Mouse (Mus musculus) bone marrow macrophage, adult 2 months (primary cell): ENCODE data around the gene Cavin4. TPM values are rescaled to one million over a fixed set of nuclear protein-coding genes. Genes with fewer than 3 reads are reported as not detected.
A peak's percentile ranks its signal among the peaks of the same experiment; 100 is the strongest.

Source experiments
- H3K27ac ChIP-seq: 2 replicates; pipeline ENCODE4 v1.5.1; 2012; ENCODE audit warnings: low read depth, low read length; ENCODE audit not compliant: insufficient read depth
- H3K4me1 ChIP-seq: 2 replicates; pipeline ENCODE4 v1.6.1; 2012; ENCODE audit warnings: low read length; ENCODE audit not compliant: control insufficient read depth, insufficient read depth
- H3K4me3 ChIP-seq: 2 replicates; pipeline ENCODE4 v1.5.1; 2012; ENCODE audit warnings: mild to moderate bottlenecking, low read length, moderate library complexity; ENCODE audit not compliant: insufficient read depth
- CTCF ChIP-seq: IDR thresholded peaks from 2 replicates; pipeline ENCODE4 v1.5.1; 2012; ENCODE audit warnings: low read depth, mild to moderate bottlenecking, low read length, moderate library complexity
- POLR2A ChIP-seq: IDR thresholded peaks from 2 replicates; pipeline ENCODE4 v1.6.1; 2012; ENCODE audit warnings: mild to moderate bottlenecking, low read depth, low read length, borderline replicate concordance
- polyA plus RNA-seq: library from polyadenylated mRNA; stranded (reverse); fragments of >200 nt; gene quantifications from 2 replicates; pipeline ENCODE4 v1.2.4, GENCODE M21; 2012; ENCODE audit not compliant: missing spikeins, insufficient read depth, insufficient read length

Gene Cavin4
- not detected in 2 replicates for polyA plus RNA-seq

DNA sequence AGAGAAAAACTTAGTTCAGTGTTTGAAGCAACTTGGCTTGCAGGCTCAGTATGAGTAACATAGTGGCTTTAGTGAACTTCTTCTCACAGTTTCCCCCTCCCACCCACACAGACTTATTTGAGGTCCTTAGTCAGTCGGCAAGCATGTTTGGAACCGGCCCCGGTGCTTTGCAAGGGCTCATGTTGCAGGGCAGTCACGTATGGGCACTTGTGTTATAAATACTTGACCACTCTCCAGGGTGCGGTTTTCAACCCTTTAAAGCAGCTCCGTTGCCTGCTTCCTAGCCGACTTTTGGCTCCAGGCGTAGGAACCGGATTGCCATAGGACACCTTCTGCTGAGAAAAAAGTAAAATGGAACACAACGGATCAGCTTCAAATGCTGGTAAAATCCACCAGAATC, at the start of gene Cavin4:
Gene Cavin4, plus strand, starts transcription at position 244 of the 400 bp plus-strand sequence.
- TF ChIP-seq CTCF (no peak), POLR2A (no peak)
- no peak within 1 kb of the TSS for H3K27ac ChIP-seq
- H3K4me1 ChIP-seq, result no peaks in the 10 kb centered on the region
- no peak within 1 kb of the TSS for H3K4me3 ChIP-seq

DNA sequence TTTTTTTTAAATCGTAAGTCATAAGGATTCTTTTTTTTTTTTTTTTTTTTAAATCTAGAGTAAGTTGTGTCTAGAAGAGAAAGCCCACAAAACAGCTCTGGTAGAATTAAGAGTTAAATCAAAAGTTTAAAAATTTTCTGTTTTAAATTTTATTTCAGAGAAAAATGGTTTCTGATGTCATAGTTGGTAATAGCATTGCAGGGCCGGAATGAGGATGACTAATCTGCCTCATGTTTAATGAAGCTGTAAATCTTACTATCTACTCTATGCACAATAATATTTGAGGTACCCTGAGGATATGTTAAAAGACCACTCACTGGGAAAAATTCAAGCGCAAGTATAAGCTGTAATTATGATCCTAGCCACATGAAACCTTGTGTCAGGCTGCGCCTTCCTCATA, 47.8 kb upstream of the Cavin4 start:
- Histone ChIP-seq H3K27ac (no peak overlapping the region), H3K4me1 (no peaks in the 10 kb centered on the region), H3K4me3 (no peak overlapping the region)
- no peak for TF ChIP-seq CTCF
- no peak for TF ChIP-seq POLR2A

DNA sequence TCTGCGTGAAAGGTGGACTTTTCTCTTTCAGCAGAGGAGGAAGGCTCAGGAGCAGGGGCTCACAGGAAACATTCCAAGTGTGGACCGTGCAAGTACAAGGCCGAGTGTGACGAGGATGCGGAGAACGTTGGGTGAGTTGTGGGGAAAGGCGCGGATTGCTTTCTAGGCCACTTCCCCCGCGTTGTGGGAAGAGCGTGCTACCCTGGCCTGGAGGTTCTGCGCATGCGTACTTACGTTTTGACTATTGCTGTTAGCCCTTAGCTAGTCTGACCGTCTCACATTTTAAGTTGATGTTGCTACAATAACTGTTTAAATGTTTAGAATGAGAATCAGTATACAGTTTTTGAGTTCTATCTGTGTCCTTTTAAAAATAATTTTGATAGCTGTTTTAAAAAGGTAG, 46.1 kb upstream of the Cavin4 start:
- Histone ChIP-seq H3K27ac (no peak overlapping the region), H3K4me3 (no peak overlapping the region), H3K4me1 (no peaks in the 10 kb centered on the region)
- TF ChIP-seq CTCF (no peak), POLR2A (no peak)

DNA sequence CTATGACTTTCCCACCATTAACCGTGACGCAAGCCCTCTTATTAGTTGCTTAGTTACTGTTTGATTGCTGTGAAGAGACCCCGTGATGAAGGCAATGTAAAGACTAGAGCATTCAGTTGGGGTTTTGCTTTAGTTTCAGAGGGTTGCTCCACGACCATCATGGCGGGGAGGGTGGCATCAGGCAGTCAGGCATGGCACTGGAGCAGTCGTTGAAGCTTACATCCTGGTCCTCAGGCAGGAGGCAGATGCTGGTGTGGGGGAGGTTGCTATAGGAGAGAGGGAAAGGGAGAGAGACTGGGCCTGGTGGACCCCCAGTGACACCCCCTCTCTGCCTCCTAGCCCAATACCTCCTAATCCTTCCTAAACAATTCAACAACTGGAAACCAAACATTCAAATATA, 43.2 kb upstream of the Cavin4 start:
- no peak for TF ChIP-seq CTCF
- Histone ChIP-seq H3K4me1 (no peaks in the 10 kb centered on the region), H3K4me3 (no peak overlapping the region), H3K27ac (no peak overlapping the region)

DNA sequence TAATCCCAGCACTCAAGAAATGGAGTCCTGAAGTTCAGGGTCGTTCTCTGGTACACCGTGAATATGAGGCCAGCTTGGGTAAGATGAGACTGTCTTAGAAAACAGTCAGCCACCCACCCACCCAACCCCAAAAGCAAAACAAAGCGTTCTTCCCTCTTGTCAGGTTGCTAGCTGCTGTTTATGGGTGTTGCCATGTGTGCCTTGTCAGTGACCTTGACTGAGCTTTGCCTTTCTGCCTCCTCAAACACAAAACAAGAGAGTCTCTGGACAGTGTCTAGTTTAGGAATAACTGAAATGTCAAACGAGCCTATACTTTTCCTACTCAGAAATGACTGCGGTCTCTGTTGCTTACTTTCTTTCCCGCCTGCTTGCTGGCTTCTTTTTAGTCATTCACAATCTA, 41.1 kb upstream of the Cavin4 start:
- Histone ChIP-seq H3K4me3 (no peak overlapping the region), H3K27ac (no peak overlapping the region), H3K4me1 (no peaks in the 10 kb centered on the region)
- no peak for TF ChIP-seq POLR2A
- no peak for TF ChIP-seq CTCF

DNA sequence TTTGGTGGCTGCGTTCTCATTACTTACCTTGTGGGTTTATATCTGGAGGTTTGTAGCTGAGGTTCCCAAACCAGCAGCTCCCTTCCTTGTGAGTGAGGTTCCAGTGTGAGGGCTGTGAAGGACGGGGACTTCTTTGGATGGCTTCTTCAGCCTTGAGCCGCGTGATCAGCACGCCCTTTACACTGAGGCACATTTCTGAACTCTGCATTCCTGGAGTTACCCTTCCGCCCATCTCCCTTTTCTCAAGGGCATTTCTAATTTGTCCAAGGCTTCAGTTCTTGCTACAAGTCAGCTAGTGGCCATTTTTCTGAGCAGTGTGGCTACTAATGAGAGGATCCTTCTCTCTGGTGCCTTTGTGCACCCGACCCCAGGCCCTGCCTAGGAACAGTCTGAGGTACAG, 40.4 kb upstream of the Cavin4 start:
- H3K27ac ChIP-seq, result no peak overlapping the region
- no peak overlapping the region for H3K4me3 ChIP-seq
- no peaks in the 10 kb centered on the region for H3K4me1 ChIP-seq
- no peak for TF ChIP-seq CTCF

DNA sequence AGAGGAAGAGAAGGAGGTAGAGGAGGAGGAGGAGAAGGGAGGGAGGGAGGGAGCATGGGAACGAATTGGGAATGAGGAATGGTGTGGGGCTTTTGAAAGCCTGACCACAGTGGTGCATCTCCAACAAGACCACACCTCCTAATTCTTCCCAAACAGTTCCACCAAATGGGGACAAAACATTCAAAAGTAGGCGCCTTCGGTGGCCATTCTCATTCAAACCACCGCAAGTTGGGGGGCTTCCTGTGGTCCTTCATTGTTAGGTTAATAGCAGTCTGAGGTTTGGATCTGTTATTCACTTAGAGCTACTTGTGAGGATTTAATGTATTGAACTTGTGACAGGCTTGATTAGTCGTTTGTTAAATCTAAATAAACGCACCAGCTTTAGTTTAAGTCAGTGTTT, 38.4 kb upstream of the Cavin4 start:
- Histone ChIP-seq H3K4me3 (no peak overlapping the region), H3K27ac (no peak overlapping the region), H3K4me1 (no peaks in the 10 kb centered on the region)
- no peak for TF ChIP-seq CTCF

DNA sequence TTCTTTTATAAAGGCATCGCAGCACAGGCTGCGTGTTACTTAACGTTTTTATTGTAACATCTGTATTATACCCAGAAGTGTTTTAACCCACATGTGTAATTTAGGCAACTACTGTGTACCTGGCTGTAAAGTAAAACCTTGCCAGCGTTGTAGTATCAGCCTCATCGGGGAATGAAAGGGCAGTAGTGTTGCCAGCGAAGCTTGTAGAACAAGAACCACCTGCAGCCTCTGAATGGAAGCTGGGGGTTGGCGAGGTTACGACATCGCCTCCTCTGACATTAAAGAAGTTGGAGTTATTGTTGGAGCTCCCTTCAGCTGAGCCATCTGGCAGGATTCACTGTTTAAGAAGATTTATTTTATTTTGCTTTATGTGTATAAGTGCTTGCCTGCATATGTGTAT, 37.5 kb upstream of the Cavin4 start:
- Histone ChIP-seq H3K4me3 (no peak overlapping the region), H3K4me1 (no peaks in the 10 kb centered on the region), H3K27ac (no peak overlapping the region)
- TF ChIP-seq CTCF (no peak), POLR2A (no peak)

DNA sequence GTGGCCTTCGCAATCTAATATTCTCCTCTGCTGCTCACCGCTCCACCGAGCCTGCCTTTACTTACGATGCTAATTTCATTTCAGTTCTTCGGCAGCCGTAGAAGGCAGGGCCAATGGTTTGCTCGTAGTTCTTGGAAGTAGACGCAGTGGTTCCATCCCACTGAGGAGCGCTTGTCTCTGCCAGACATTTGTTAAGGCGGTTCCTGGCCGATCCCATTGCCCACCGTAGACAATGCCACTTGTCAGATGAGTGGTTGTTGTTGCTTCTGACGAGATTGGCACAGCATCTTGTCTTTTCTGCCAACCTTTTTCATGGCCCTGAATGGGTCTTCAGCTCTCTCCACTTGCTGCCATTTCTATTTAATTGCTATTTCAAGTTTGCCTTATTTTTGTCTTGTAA, 33.9 kb upstream of the Cavin4 start:
- no peaks in the 10 kb centered on the region for H3K4me1 ChIP-seq
- TF ChIP-seq POLR2A (no peak), CTCF (no peak)
- H3K4me3 ChIP-seq, result no peak overlapping the region

DNA sequence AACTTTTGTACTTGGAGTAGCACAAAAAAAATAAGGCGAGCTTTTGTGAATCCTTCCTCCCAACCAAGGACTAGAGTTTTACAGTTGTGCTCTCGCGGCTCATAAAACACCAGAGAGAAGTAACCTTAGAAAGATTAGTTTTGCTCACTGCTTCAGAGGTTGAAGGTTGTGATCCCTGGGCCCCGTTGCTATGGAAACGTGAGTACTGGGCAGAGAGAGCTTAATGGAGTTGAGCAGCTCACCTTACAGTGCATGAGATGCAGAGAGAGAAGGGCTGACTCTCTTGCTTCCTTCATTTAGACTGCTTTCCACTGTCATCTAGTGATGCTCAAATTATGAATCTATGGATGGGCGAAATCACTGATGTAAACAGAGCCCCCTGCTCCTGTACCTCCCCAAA, 29.8 kb upstream of the Cavin4 start:
- TF ChIP-seq CTCF (no peak), POLR2A (no peak)
- Histone ChIP-seq H3K4me3 (no peak overlapping the region), H3K27ac (no peak overlapping the region), H3K4me1 (no peaks in the 10 kb centered on the region)

More for the DNA sequence above, 33.9 kb upstream of the Cavin4 start:
- no peak overlapping the region for H3K27ac ChIP-seq

DNA sequence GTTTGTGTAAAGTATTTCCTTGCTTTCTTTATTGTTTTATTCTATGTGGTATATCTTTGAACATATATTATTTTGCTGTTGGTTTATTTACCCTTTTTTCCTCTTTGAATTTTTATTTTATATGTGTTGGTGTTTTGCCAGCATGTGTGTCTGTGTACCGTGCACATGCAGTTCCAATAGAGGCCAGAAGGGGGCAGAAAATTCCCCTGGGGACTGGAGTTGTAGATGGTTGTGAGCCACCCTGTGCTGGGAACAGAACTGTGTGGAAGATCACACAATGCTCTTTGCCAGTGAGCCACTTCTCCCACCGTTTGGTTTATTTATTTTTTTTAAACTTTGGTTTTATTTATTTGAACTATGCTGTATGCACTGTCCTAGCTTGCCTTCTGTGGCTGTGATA, 29.3 kb upstream of the Cavin4 start:
- Histone ChIP-seq H3K27ac (no peak overlapping the region), H3K4me3 (no peak overlapping the region), H3K4me1 (no peaks in the 10 kb centered on the region)
- peak; percentile 33; the same call in 1 of the 2 replicates for TF ChIP-seq CTCF
- no peak for TF ChIP-seq POLR2A

DNA sequence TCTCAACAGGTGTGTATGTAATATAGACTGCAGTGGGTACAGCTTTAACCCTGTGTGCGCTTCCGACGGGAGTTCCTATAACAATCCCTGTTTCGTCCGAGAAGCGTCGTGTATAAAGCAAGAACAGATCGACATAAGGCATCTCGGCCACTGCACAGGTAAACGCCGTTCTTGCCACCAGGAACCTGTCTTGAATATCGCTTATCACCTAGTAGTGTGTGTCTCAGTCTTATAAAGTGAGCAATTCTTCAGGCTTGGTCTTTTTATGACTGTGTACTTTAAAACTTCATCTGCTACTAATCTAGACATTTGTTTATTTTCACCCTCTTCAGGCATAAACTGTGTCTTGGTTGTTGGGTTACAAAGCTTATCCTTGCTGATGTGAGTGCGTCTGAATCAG, 26.5 kb upstream of the Cavin4 start:
- TF ChIP-seq CTCF (no peak), POLR2A (no peak)
- no peak overlapping the region for H3K4me3 ChIP-seq

More for the DNA sequence above, 26.5 kb upstream of the Cavin4 start:
- Histone ChIP-seq H3K27ac (no peak overlapping the region), H3K4me1 (no peaks in the 10 kb centered on the region)
